Mouse (Mus musculus) forebrain, embryonic 11.5 days (tissue): ENCODE results near the gene Slc2a5. TPM values are rescaled to one million over a fixed set of nuclear protein-coding genes. Genes with fewer than 3 reads are reported as not detected.

Experiments used
- ATAC-seq: fragments of 200-750 bp; cut with Nextera tagmentation; replicated peaks from 2 replicates; pipeline ENCODE4 v1.8.0; 2017; ENCODE audit warnings: moderate TSS enrichment; ENCODE audit not compliant: low FRiP score
- DNase-seq: peaks from one replicate; pipeline ENCODE4 v3.0.0-alpha.2; 2017; ENCODE audit warnings: low spot score
- H3K27ac ChIP-seq: fragments of 300-500 bp; sonication (generic); 2 replicates; pipeline ENCODE4 v1.5.1; 2014; ENCODE audit warnings: low read depth, low read length
- H3K27me3 ChIP-seq: fragments of 300-500 bp; sonication (generic); 2 replicates; pipeline ENCODE4 v1.6.1; 2014; ENCODE audit warnings: mild to moderate bottlenecking, low read length, mixed read lengths; ENCODE audit not compliant: control insufficient read depth, insufficient read depth
- H3K36me3 ChIP-seq: fragments of 300-500 bp; sonication (generic); 2 replicates; pipeline ENCODE4 v1.6.1; 2014; ENCODE audit warnings: mild to moderate bottlenecking, low read length, moderate library complexity, mixed read lengths; ENCODE audit not compliant: control insufficient read depth, insufficient read depth
- H3K4me1 ChIP-seq: fragments of 300-500 bp; sonication (generic); replicated peaks from 2 replicates; pipeline ENCODE4 v1.6.1; 2014; ENCODE audit warnings: low read length, mixed read lengths; ENCODE audit not compliant: control insufficient read depth, insufficient read depth
- H3K4me2 ChIP-seq: fragments of 300-500 bp; sonication (generic); 2 replicates; pipeline ENCODE4 v1.6.1; 2014; ENCODE audit warnings: low read depth, mild to moderate bottlenecking, low read length, moderate library complexity, mixed read lengths; ENCODE audit not compliant: severe bottlenecking
- H3K4me3 ChIP-seq: fragments of 300-500 bp; sonication (generic); 2 replicates; pipeline ENCODE4 v1.5.1; 2014; ENCODE audit warnings: low read depth, low read length
- H3K9ac ChIP-seq: fragments of 300-500 bp; sonication (generic); 2 replicates; pipeline ENCODE4 v1.6.1; 2014; ENCODE audit warnings: low read length
- H3K9me3 ChIP-seq: fragments of 300-500 bp; sonication (generic); 2 replicates; pipeline ENCODE4 v1.6.1; 2016; ENCODE audit warnings: low read length, mixed read lengths; ENCODE audit not compliant: control insufficient read depth
- WGBS: fragments of 180-500 bp; shearing (Covaris S2); extraction: QIAGEN DNeasy Blood & Tissue Kit; methylation state at CpG from one replicate; pipeline ENCODE4 v1.1.7; 2014; 5-methylcytosine and 5-hydroxymethylcytosine counted together
- polyA plus RNA-seq: library from polyadenylated mRNA; unstranded; fragments of >200 nt; fragmentation: Nextera tagmentation; extraction: Ambion mirVana; gene quantifications from 2 replicates; pipeline ENCODE4 v1.2.1, GENCODE M21; 2014

The Slc2a5 gene
- polyA plus RNA-seq, 1 experiment from 2014 or later, result 1.8 TPM

DNA sequence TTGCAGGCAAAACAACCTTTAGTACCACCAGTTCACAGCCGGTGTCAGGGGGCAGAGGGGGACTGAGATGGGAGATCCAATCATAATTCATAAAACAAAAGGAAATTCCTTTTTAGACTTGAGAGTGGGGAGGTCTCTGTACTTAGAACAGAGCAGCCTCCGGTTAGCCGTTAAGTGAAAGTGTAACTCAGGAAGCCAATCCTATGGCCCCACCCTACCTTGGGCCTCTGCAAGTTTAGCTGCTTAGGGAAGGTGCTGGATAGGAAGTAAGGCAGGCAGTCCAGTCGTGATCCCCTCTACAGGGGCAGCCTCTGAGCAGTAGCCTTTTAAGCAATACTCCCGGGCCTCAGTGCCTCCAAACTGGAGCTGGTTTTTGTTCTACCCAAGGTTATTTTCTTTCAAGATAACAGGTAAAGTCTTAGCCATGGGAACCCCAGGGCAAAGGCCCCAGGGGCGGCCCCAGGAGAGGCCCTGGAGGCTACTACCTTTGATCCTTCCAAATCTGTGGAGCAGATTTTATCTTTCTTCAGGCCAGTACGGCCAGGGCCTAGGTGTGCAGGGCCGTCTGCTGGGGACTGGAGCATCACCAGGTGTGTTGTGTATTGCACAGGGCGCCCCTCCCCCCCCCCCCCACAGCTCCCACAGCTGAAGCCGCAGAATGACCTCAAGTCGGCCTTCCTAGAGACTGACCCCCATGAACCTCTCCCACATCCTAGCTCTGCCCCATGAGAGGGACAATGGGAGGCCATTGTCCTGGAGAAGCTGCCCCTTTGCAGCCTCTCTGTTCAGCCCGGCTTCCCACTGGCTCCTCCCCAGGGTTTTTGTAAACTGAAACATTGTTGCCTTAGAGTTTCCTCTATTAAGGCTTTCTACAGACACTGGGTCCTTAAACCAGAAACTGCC is 25.3 kb upstream of the Slc2a5 start:
- Histone ChIP-seq H3K4me3 (no peak overlapping the region), H3K27me3 (peaks cover 16% of the 10 kb centered on the region)
- ATAC-seq, result no peak

DNA sequence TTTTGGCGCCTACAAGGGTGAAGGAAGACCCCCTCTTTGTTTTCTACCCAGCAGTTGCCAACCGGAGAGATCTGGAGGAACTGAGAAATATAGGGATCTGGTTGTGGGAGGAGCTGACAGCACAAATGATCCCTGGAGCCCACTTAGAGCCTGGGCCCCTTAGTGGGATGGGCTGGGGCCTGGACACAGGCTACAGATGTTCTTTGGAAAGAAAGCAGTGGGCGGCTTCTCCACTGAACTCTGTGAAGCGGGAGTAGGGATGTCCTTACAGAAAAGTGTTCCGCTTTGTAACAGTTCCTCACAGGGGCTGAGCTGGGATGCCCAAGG is 24.7 kb upstream of the Slc2a5 start:
- no peak overlapping the region for H3K4me3 ChIP-seq
- WGBS, result 9% methylated on average over 5 of the region's 5 CpGs
- ATAC-seq, result no peak
- no peak for DNase-seq
- H3K27ac ChIP-seq, result no peak overlapping the region
- H3K9me3 ChIP-seq, result no peaks in the 10 kb centered on the region
- H3K9ac ChIP-seq, result no peak overlapping the region
- no peak overlapping the region for H3K4me2 ChIP-seq
- peaks cover 10% of the 10 kb centered on the region for H3K27me3 ChIP-seq
- H3K4me1 ChIP-seq, result peaks cover 11% of the 10 kb centered on the region; the same call in 1 of the 2 replicates
- H3K36me3 ChIP-seq, result no peaks in the 10 kb centered on the region

More for the DNA sequence above, 25.3 kb upstream of the Slc2a5 start:
- Histone ChIP-seq H3K4me2 (no peak overlapping the region), H3K9ac (no peak overlapping the region), H3K27ac (no peak overlapping the region), H3K9me3 (no peaks in the 10 kb centered on the region), H3K4me1 (peaks cover 11% of the 10 kb centered on the region; the same call in 1 of the 2 replicates), H3K36me3 (no peaks in the 10 kb centered on the region)
- no peak for DNase-seq
- 19% methylated on average over 12 of the region's 12 CpGs for WGBS

DNA sequence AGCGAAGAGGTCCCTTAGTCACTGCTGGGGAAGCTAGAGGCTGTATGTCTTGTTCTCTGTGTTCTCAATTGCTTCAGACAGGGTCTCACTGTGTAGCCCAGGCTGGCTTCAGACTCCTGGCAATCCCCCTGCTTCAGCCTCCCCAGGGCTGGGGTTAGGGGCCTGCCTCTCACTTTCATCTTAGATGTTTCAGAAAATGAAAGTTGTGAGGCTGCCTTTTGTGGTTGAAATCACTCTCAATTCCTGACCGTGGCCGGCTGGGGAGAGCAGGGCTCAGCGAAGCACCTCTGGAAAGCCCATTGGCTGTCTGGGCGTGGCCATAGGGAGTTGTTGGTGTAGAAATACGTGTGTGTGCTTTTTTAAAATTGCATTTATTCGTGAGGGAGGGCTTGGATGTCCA is 22.8 kb upstream of the Slc2a5 start:
- Histone ChIP-seq H3K9me3 (no peaks in the 10 kb centered on the region), H3K27me3 (peaks cover 4% of the 10 kb centered on the region), H3K4me2 (no peak overlapping the region), H3K27ac (no peak overlapping the region), H3K4me3 (no peak overlapping the region), H3K9ac (no peak overlapping the region), H3K36me3 (no peaks in the 10 kb centered on the region), H3K4me1 (peaks cover 11% of the 10 kb centered on the region; the same call in 1 of the 2 replicates)
- WGBS, result 77% methylated on average over 7 of the region's 7 CpGs
- no peak for ATAC-seq
- DNase-seq, result no peak

DNA sequence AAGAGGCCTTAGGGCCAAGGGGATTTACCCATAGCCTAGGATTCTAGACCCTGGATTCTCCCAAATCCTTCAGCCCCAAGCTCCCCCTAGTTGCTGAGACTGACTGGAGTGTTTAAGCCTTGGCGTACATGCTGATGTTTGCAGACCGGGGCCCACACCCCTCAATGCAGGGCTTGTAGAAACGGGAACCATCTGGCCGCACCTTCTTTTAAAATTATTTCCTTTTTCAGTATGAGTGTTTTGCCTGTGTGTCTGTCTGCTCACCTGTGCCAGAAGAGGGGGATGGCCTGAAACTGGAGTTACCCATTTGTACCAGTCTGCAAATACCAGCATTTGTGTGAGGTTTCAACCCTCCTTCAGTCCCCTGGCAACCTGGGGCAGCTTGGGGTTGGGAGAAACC is 21.2 kb upstream of the Slc2a5 start:
- Histone ChIP-seq H3K4me3 (no peak overlapping the region), H3K27me3 (peaks cover 2% of the 10 kb centered on the region; the same call in 1 of the 2 replicates)
- WGBS, result 89% methylated on average over 4 of the region's 4 CpGs

DNA sequence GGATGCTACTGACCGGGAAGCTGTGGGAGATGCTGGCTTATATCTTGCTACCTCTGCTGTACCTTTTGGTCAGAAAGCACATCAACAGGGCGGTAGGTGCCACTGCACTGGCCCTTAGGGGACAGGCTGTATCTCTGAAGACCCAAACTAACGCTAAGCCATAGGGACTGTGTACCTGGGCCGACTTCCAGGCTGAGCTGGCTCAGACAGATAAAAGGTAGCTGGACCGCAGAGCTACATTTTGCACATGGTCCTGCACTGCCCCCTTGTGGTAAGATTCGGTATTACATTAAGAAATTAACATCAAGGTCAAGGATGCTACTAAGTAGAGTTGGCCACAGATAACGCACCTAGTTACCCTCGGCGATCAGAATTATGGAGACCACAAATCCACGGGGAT is 20.2 kb upstream of the Slc2a5 start:
- Histone ChIP-seq H3K4me1 (peaks cover 7% of the 10 kb centered on the region; the same call in 1 of the 2 replicates), H3K9me3 (no peaks in the 10 kb centered on the region), H3K4me2 (no peak overlapping the region), H3K27me3 (peaks cover 2% of the 10 kb centered on the region; the same call in 1 of the 2 replicates), H3K27ac (no peak overlapping the region), H3K9ac (no peak overlapping the region), H3K36me3 (no peaks in the 10 kb centered on the region), H3K4me3 (no peak overlapping the region)
- DNase-seq, result peak; percentile 66
- ATAC-seq, result 0 out of 2 replicates have a peak, but pooled peaks have one; percentile 46
- 19% methylated on average over 10 of the region's 10 CpGs for WGBS

More for the DNA sequence above, 21.2 kb upstream of the Slc2a5 start:
- Histone ChIP-seq H3K4me1 (peaks cover 11% of the 10 kb centered on the region; the same call in 1 of the 2 replicates), H3K9ac (no peak overlapping the region), H3K27ac (no peak overlapping the region), H3K9me3 (no peaks in the 10 kb centered on the region), H3K36me3 (no peaks in the 10 kb centered on the region), H3K4me2 (no peak overlapping the region)
- no peak for ATAC-seq
- no peak for DNase-seq

DNA sequence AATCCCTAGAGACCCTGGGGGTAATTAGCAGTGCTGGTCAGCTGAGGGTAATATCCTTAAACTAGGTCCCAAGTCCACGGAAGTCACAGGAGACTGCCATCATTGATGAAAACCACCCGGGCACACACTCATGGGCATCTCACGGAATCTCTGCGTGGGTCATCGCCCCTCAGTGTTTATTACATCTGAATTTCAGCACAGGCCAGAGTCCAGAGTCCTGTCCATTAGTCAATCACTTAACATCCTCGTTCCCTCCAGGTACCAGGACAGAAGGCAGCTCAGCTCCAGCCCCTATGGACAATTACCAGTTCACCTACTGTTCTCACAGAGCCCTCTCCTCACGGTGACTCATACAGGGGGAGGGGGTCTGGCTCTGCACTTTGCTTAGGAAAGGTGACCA is 16.3 kb upstream of the Slc2a5 start:
- Histone ChIP-seq H3K9ac (no peak overlapping the region), H3K27ac (no peak overlapping the region), H3K9me3 (no peaks in the 10 kb centered on the region), H3K4me3 (no peak overlapping the region), H3K4me2 (no peak overlapping the region), H3K4me1 (no peaks in the 10 kb centered on the region), H3K27me3 (no peaks in the 10 kb centered on the region; the same call in 1 of the 2 replicates), H3K36me3 (no peaks in the 10 kb centered on the region)
- no peak for DNase-seq
- ATAC-seq, result no peak
- WGBS, result 95% methylated on average over 7 of the region's 7 CpGs

DNA sequence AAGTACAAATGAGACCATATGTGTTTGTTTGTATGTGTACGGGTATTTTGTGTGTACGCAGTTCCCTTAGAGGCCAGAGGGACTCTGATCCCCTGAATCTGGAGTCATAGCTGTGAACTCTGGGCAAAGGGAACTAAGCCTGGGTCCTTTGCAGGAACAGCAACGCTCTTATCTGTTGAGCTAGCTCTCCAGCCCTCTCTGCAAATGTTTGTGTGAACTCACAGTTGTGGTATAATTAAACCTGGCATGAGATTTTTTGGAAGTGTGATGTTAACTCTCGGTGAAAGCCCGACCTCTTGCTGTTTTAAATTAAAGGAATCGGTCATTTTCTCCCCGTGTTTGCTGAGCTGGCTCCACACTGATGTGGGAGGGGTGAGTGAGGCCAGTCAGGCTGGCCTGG is 13.4 kb upstream of the Slc2a5 start:
- no peaks in the 10 kb centered on the region for H3K36me3 ChIP-seq
- H3K9me3 ChIP-seq, result no peaks in the 10 kb centered on the region
- no peak overlapping the region for H3K4me3 ChIP-seq
- H3K4me2 ChIP-seq, result no peak overlapping the region
- DNase-seq (no peak), ATAC-seq (no peak)
- no peak overlapping the region for H3K27ac ChIP-seq
- WGBS, result 65% methylated on average over 7 of the region's 7 CpGs
- no peaks in the 10 kb centered on the region for H3K27me3 ChIP-seq
- no peak overlapping the region for H3K9ac ChIP-seq
- no peaks in the 10 kb centered on the region for H3K4me1 ChIP-seq

GRCm38 (mm10) chr4:150106637-150107036 is 12.4 kb upstream of the Slc2a5 start:
- no peak for ATAC-seq
- no peaks in the 10 kb centered on the region for H3K27me3 ChIP-seq
- WGBS, result 88% methylated on average over 5 of the region's 5 CpGs
- DNase-seq, result no peak
- H3K27ac ChIP-seq, result no peak overlapping the region
- no peak overlapping the region for H3K4me3 ChIP-seq
- no peaks in the 10 kb centered on the region for H3K4me1 ChIP-seq
- H3K9me3 ChIP-seq, result no peaks in the 10 kb centered on the region
- H3K4me2 ChIP-seq, result no peak overlapping the region
- H3K9ac ChIP-seq, result no peak overlapping the region
- H3K36me3 ChIP-seq, result no peaks in the 10 kb centered on the region

DNA sequence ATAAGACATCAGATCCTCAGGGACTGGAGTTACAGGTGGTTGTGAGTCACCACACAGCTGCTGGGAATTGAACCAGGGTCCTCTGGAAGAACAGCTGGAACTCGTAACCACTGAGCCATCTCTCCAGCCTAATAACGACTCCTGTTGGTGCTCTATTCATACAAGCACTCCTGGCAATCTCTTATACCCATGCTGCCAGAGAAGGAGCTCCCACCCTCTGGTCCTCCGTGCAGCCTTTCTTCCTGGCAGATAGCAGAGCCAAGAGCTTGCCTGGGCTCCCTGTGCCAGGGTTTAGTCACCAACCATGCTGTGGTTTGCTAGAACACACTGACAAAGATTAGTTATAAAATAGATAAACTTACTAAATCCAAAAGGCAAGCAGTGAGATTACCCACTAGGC is 9.4 kb upstream of the Slc2a5 start:
- no peak overlapping the region for H3K27ac ChIP-seq
- DNase-seq (no peak), ATAC-seq (no peak)
- no peak overlapping the region for H3K4me2 ChIP-seq
- H3K4me3 ChIP-seq, result no peak overlapping the region
- no peaks in the 10 kb centered on the region for H3K4me1 ChIP-seq
- H3K9me3 ChIP-seq, result no peaks in the 10 kb centered on the region
- H3K27me3 ChIP-seq, result no peaks in the 10 kb centered on the region
- H3K36me3 ChIP-seq, result no peaks in the 10 kb centered on the region
- 65% methylated on average over 3 of the region's 3 CpGs for WGBS
- H3K9ac ChIP-seq, result no peak overlapping the region
